Mouse (Mus musculus): Measurements from ENCODE around the gene Rps6ka4.

The Rps6ka4 gene

GRCm38 (mm10) chr19:6852393-6853305 lies 12.2 kb upstream of the Rps6ka4 start:
- in situ Hi-C loops (cut with MboI; ENCODE audit: unreplicated experiment in 2 of 2) = no loop called here

GRCm38 (mm10) chr19:6851497-6851896 lies 11.1 kb upstream of the Rps6ka4 start:
- in situ Hi-C loops (cut with MboI; ENCODE audit: unreplicated experiment in 2 of 2) = no loop called here

- in situ Hi-C loops (cut with MboI; ENCODE audit: unreplicated experiment in 2 of 2) = no loop called here
Measured at GRCm38 (mm10) chr19:6849506-6850068, 9.2 kb upstream of the Rps6ka4 start.

GRCm38 (mm10) chr19:6847841-6848517 lies 7.5 kb upstream of the Rps6ka4 start:
- in situ Hi-C loops (cut with MboI; ENCODE audit: unreplicated experiment in 2 of 2) = no loop called here

- in situ Hi-C loops (cut with MboI; ENCODE audit: unreplicated experiment in 2 of 2) = no loop called here
Measured at GRCm38 (mm10) chr19:6846050-6846449, 5.6 kb upstream of the Rps6ka4 start.

- in situ Hi-C loops (cut with MboI; ENCODE audit: unreplicated experiment in 2 of 2) = no loop called here
Measured at GRCm38 (mm10) chr19:6842353-6842752, 1.9 kb upstream of the Rps6ka4 start.

- in situ Hi-C loops (cut with MboI; ENCODE audit: unreplicated experiment in 2 of 2) = no loop called here
Measured at GRCm38 (mm10) chr19:6841292-6841597, 809 bp upstream of the Rps6ka4 start.

GRCm38 (mm10) chr19:6839615-6840474 lies 591 bp downstream of the Rps6ka4 start:
- in situ Hi-C loops (cut with MboI; ENCODE audit: unreplicated experiment in 2 of 2) = no loop called here

- in situ Hi-C loops (cut with MboI; ENCODE audit: unreplicated experiment in 2 of 2) = no loop called here
Measured at GRCm38 (mm10) chr19:6832363-6832762, 8.1 kb downstream of the Rps6ka4 start.

GRCm38 (mm10) chr19:6831331-6831730 lies 9.1 kb downstream of the Rps6ka4 start:
- in situ Hi-C loops (cut with MboI; ENCODE audit: unreplicated experiment in 2 of 2) = no loop called here

GRCm38 (mm10) chr19:6830556-6831316 lies 9.7 kb downstream of the Rps6ka4 start:
- in situ Hi-C loops (cut with MboI; ENCODE audit: unreplicated experiment in 2 of 2) = no loop called here

GRCm38 (mm10) chr19:6829870-6830555 lies 10.4 kb downstream of the Rps6ka4 start:
- in situ Hi-C loops (cut with MboI; ENCODE audit: unreplicated experiment in 2 of 2) = no loop called here

GRCm38 (mm10) chr19:6829069-6829468 lies 11.4 kb downstream of the Rps6ka4 start:
- in situ Hi-C loops (cut with MboI; ENCODE audit: unreplicated experiment in 2 of 2) = no loop called here

- in situ Hi-C loops (cut with MboI; ENCODE audit: unreplicated experiment in 2 of 2) = no loop called here
Measured at GRCm38 (mm10) chr19:6826601-6827000, 13.8 kb downstream of the Rps6ka4 start.

GRCm38 (mm10) chr19:6825384-6825783 lies 15.1 kb downstream of the Rps6ka4 start:
- in situ Hi-C loops (cut with MboI; ENCODE audit: unreplicated experiment in 2 of 2) = no loop called here

GRCm38 (mm10) chr19:6820538-6821195 lies 19.8 kb downstream of the Rps6ka4 start:
- in situ Hi-C loops (cut with MboI; ENCODE audit: unreplicated experiment in 2 of 2) = no loop called here

- in situ Hi-C loops (cut with MboI; ENCODE audit: unreplicated experiment in 2 of 2) = no loop called here
Measured at GRCm38 (mm10) chr19:6819143-6819827, 21.2 kb downstream of the Rps6ka4 start.

GRCm38 (mm10) chr19:6814958-6815357 lies 25.5 kb downstream of the Rps6ka4 start:
- in situ Hi-C loops (cut with MboI; ENCODE audit: unreplicated experiment in 2 of 2) = no loop called here
